Mouse (Mus musculus) myocyte (in vitro differentiated cells): ENCODE results near the gene Zfp740.

Experiments used
- CEBPB ChIP-seq: IDR thresholded peaks from 2 replicates; pipeline ENCODE4 v1.6.1; 2011; ENCODE audit warnings: mild to moderate bottlenecking, moderate library complexity; ENCODE audit not compliant: poor library complexity, insufficient read depth, severe bottlenecking
- E2F4 ChIP-seq: IDR thresholded peaks from one replicate; pipeline ENCODE4 v1.6.1; 2011; ENCODE audit warnings: mild to moderate bottlenecking, control low read depth, moderate library complexity; ENCODE audit not compliant: insufficient read depth
- MAX ChIP-seq: IDR thresholded peaks from one replicate; pipeline ENCODE4 v1.6.1; 2011; ENCODE audit warnings: low read depth, mild to moderate bottlenecking, control low read depth
- MYOD1 ChIP-seq, 3 experiments: IDR thresholded peaks; one replicate each; pipeline ENCODE4 v1.6.1; 2011; ENCODE audit warnings: control low read depth in 2 of 3, low read depth in 2 of 3, mild to moderate bottlenecking in 2 of 3, moderate library complexity in 1 of 3; ENCODE audit not compliant: insufficient read length in 2 of 3, control insufficient read depth in 1 of 3
- POLR2A ChIP-seq: IDR thresholded peaks from one replicate; pipeline ENCODE4 v1.6.1; 2011; ENCODE audit warnings: low read depth, mild to moderate bottlenecking, control low read depth, moderate library complexity; ENCODE audit not compliant: insufficient read length
- POLR2AphosphoS2 ChIP-seq: IDR thresholded peaks from one replicate; pipeline ENCODE4 v1.6.1; 2011; ENCODE audit warnings: low read depth, control low read depth; ENCODE audit not compliant: insufficient read length
- SRF ChIP-seq: IDR thresholded peaks from one replicate; pipeline ENCODE4 v1.6.1; 2011; ENCODE audit warnings: low read depth; ENCODE audit not compliant: control insufficient read depth, insufficient read length
- TCF12 ChIP-seq: IDR thresholded peaks from one replicate; pipeline ENCODE4 v1.6.1; 2011; ENCODE audit warnings: mild to moderate bottlenecking, control low read depth; ENCODE audit not compliant: poor library complexity, insufficient read depth, severe bottlenecking
- TCF3 ChIP-seq: IDR thresholded peaks from one replicate; pipeline ENCODE4 v1.6.1; 2011; ENCODE audit warnings: low read depth, control low read depth; ENCODE audit not compliant: insufficient read length

DNA sequence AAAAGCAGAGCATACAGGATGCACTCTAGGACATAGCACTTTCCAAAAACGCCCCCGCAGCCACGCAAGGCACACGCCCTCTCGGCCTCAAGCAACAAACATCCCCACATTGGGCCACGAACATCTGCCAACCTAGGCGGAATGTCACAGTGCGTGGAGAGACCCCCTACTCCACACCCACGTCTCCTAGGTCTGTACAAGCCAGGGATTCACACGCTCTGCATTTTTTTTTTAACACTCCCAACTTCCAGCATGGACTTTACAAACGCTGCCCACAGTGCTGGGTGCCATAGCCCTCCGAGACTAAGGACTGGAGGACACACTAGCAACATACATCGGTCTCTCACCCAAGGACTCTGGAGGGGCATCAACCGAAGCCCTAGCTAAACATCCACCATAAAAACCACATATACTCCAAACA, 42.4 kb downstream of the Zfp740 start:
- TF ChIP-seq CEBPB (no peak), SRF (no peak), POLR2AphosphoS2 (peak; percentile 64), POLR2A (peak; percentile 53), MYOD1 (IDR thresholded peaks at IDR 0.05; ENCODE audit: control insufficient read depth in 1 of 3, insufficient read length in 2 of 3, low read depth in 2 of 3) (no peak), E2F4 (no peak), MAX (no peak), TCF3 (no peak), TCF12 (no peak)
